Mouse (Mus musculus) embryonic fibroblast, embryonic 13.5 days (primary cell): Measurements from ENCODE around the gene Nkapl.
A peak's percentile ranks its signal among the peaks of the same experiment; 100 is the strongest.

Experiments
- CTCF ChIP-seq: IDR thresholded peaks from 2 replicates; pipeline ENCODE4 v1.5.1; 2011; ENCODE audit warnings: mild to moderate bottlenecking, control low read depth, low read length, moderate library complexity, borderline replicate concordance; ENCODE audit not compliant: insufficient read depth
- POLR2A ChIP-seq: IDR thresholded peaks from 2 replicates; pipeline ENCODE4 v1.6.1; 2011; ENCODE audit warnings: low read depth, mild to moderate bottlenecking, control low read depth, low read length, moderate library complexity

DNA sequence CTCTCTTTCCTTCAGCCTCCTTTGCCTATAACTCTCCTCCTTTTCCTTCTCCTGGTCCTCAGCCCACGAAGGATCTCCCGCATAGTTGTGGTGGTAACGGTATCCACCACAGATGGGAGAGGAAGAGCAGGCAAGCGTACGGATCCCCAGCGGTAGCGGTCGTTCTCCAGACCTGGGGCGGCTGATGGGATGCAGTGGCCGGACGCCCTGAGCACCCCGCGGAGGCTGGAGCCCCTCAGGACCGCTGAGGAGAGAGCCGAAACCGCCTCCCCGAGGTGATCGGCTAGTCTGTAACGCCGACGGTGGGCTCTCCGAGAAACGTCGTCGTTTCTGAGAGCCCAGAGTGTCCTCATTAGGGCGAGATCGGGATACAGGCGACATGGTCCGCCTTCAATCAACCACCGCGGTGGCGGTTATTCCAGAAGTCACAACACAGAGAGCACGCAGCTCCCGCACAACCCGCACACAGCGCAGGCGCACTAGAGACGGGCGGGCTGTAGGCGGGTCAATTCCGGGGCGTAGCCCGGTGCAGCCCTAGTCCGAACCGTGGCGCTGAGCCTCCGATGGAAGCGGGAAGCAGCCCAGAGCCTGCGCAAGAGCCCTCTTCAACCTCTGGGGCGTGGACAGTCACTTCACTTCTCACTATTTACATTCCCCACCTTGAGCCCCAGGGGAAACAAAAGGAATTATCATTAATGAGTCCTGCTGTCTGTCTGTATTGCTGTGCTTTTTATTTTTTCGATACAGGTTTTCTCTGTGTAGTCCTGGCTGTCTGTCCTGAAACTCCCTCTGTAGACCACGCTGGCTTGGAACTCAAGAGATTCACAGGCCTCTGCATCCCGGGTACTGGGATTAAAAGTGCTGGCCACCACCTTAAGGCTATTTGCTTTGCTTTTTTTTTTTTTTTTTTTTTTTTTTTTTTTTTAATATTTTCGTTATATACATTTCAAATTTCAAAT is at the start of gene Nkapl:
- peak; percentile 91 for TF ChIP-seq POLR2A
- TF ChIP-seq CTCF = no peak
